ENCODE assay signal across 12 mouse cellular contexts in genomic region chr19:57367201-57367600, GRCm38 (mm10). TPM values are rescaled to one million over a fixed set of nuclear protein-coding genes. Genes with fewer than 3 reads are reported as not detected.
DNase-seq lines count a peak whose midpoint lies in the region; ATAC-seq and TF ChIP-seq lines count a peak whose summit lies in the region.
"Had no signal": no experiment of that assay in that cellular context is flagged by ENCODE, and none has a peak within 500 bp of the region (broad histone marks: within the 10 kb centered on the region; RNA-seq: fewer than 3 reads in every experiment).

No protein-coding gene starts in this region.

- ATAC-seq in heart, embryonic 14.5 days (ENCODE audit: insufficient number of reproducible peaks, insufficient read depth, low FRiP score, low read depth) = no peak
- ATAC-seq in liver, embryonic 13.5 days (ENCODE audit: low read depth) = no peak
- ATAC-seq in neutrophil, adult 5-6 weeks (ENCODE audit: extremely low read depth, insufficient number of reproducible peaks, low FRiP score, poor library complexity, severe bottlenecking) = peak; percentile 53
- ATAC-seq in midbrain, embryonic 15.5 days (replicated peaks) = no peak

- peaks cover 39% of the 10 kb centered on the region for H3K36me3 ChIP-seq in heart, embryonic 14.5 days (ENCODE audit: control insufficient read depth, insufficient read depth, low read length)
- H3K36me3 ChIP-seq in liver, embryonic 13.5 days = peaks cover 36% of the 10 kb centered on the region
- H3K36me3 ChIP-seq in midbrain, embryonic 15.5 days (replicated peaks) = peaks cover 18% of the 10 kb centered on the region; the same call in 1 of the 2 replicates

- no peak overlapping the region for H3K4me3 ChIP-seq in heart, embryonic 14.5 days (ENCODE audit: control insufficient read depth in 1 of 2, insufficient read depth in 1 of 2, low read depth in 1 of 2, low read length in 2 of 2)
- H3K4me3 ChIP-seq in bone marrow, adult 2 months (replicated peaks; ENCODE audit: control insufficient read depth, low read depth, low read length) = no peak overlapping the region
- no peak overlapping the region for H3K4me3 ChIP-seq in liver, embryonic 13.5 days (replicated peaks)
- no peak overlapping the region for H3K4me3 ChIP-seq in midbrain, embryonic 15.5 days
- H3K4me3 ChIP-seq: neural tube, embryonic 15.5 days had no signal

- H3K9ac ChIP-seq in heart, embryonic 14.5 days (ENCODE audit: low read length) = no peak overlapping the region
- no peak overlapping the region for H3K9ac ChIP-seq in liver, embryonic 13.5 days
- H3K9ac ChIP-seq in midbrain, embryonic 15.5 days = no peak overlapping the region
- H3K9ac ChIP-seq: neural tube, embryonic 15.5 days had no signal

- H3K27ac ChIP-seq in heart, embryonic 14.5 days (replicated peaks in 1 of 2; ENCODE audit: control insufficient read depth in 1 of 2, insufficient read depth in 1 of 2, low read depth in 2 of 2, low read length in 2 of 2) = peak overlapping the region; percentile 63 to 74
- peak overlapping the region; percentile 44; the same call in 1 of the 2 replicates for H3K27ac ChIP-seq in bone marrow, adult 2 months (ENCODE audit: control insufficient read depth, insufficient read depth, low read depth, low read length, poor library complexity)
- peak overlapping the region; percentile 40 for H3K27ac ChIP-seq in liver, embryonic 13.5 days
- H3K27ac ChIP-seq in midbrain, embryonic 15.5 days = no peak overlapping the region
- H3K27ac ChIP-seq: kidney, postnatal 0 days; neural tube, embryonic 15.5 days had no signal

- H3K4me1 ChIP-seq in heart, embryonic 14.5 days (ENCODE audit: control insufficient read depth in 2 of 2, insufficient read depth in 2 of 2, low read length in 2 of 2) = peaks cover 37 to 63% of the 10 kb centered on the region in 2 experiments
- H3K4me1 ChIP-seq in bone marrow, adult 2 months (ENCODE audit: control insufficient read depth, insufficient read depth, low read length) = peaks cover 13% of the 10 kb centered on the region
- H3K4me1 ChIP-seq in liver, embryonic 13.5 days (replicated peaks) = peaks cover 88% of the 10 kb centered on the region
- peaks cover 60% of the 10 kb centered on the region for H3K4me1 ChIP-seq in midbrain, embryonic 15.5 days

- TF ChIP-seq POLR2A in bone marrow, adult 2 months (IDR thresholded peaks at IDR 0.05; ENCODE audit: borderline replicate concordance, control insufficient read depth, low read depth, low read length) = no peak

- intact Hi-C loops in heart, postnatal 36 days (cut with DNase I) = no loop called here

- WGBS in heart, embryonic 14.5 days = 30% methylated on average over 4 of the region's 4 CpGs
- 45% methylated on average over 4 of the region's 4 CpGs for WGBS in bone marrow, adult 2 months
- WGBS in liver, embryonic 13.5 days (ENCODE audit: insufficient replicate concordance) = 63% methylated on average over 4 of the region's 4 CpGs
- 88% methylated on average over 4 of the region's 4 CpGs for WGBS in midbrain, embryonic 15.5 days

- peak overlapping the region; percentile 4; the same call in 1 of the 2 replicates for H3K4me2 ChIP-seq in heart, embryonic 14.5 days (ENCODE audit: low read length)
- no peak overlapping the region for H3K4me2 ChIP-seq in liver, embryonic 13.5 days
- H3K4me2 ChIP-seq in midbrain, embryonic 15.5 days = no peak overlapping the region
- H3K4me2 ChIP-seq: midbrain, embryonic 11.5 days; neural tube, embryonic 15.5 days had no signal

- no peak for TF ChIP-seq CTCF in bone marrow, adult 2 months (IDR thresholded peaks at IDR 0.05; ENCODE audit: control insufficient read depth, insufficient read depth, low read length)

- no peaks in the 10 kb centered on the region for H3K27me3 ChIP-seq in heart, embryonic 14.5 days (ENCODE audit: control insufficient read depth, insufficient read depth, low read length)
- H3K27me3 ChIP-seq in liver, embryonic 13.5 days = no peaks in the 10 kb centered on the region
- no peaks in the 10 kb centered on the region for H3K27me3 ChIP-seq in midbrain, embryonic 15.5 days (replicated peaks)
- H3K27me3 ChIP-seq: neural tube, embryonic 15.5 days had no signal

- DNase-seq in heart, postnatal 36 days = no peak
- DNase-seq in liver, embryonic 13.5 days = no peak
- no peak for DNase-seq in cerebellum, postnatal 36 days
- DNase-seq: gastrocnemius, postnatal 14 days had no signal

- no peaks in the 10 kb centered on the region for H3K9me3 ChIP-seq in heart, embryonic 14.5 days (ENCODE audit: control insufficient read depth, low read length)
- H3K9me3 ChIP-seq in liver, embryonic 13.5 days (replicated peaks) = no peaks in the 10 kb centered on the region
- H3K9me3 ChIP-seq in midbrain, embryonic 15.5 days = no peaks in the 10 kb centered on the region
- H3K9me3 ChIP-seq: neural tube, embryonic 15.5 days had no signal

RNA-seq across cellular contexts. Expression of gene Fam160b1, which starts 6.7 kb away (rescaled TPM):
- polyA plus RNA-seq in heart, embryonic 14.5 days (2014; fragmentation: Nextera tagmentation; extraction: Ambion mirVana) = 13.4 and 15.1 TPM in 2 replicates
- total RNA-seq in heart, postnatal 36 days (2021) = 10 to 100 TPM; 11.5 to 11.6 TPM
- polyA plus RNA-seq in bone marrow, adult 2 months (2011; ENCODE audit: insufficient read depth, insufficient read length, low replicate concordance, missing spikeins) = 5.0 and 14.4 TPM in 2 replicates
- polyA plus RNA-seq in liver, embryonic 13.5 days (2015; fragmentation: Nextera tagmentation; extraction: Ambion mirVana) = 5.3 and 5.6 TPM in 2 replicates
- total RNA-seq in neutrophil, adult 5-6 weeks (2017) = 36.7 and 39.7 TPM in 2 replicates
- polyA plus RNA-seq in midbrain, embryonic 15.5 days (2015; fragmentation: Nextera tagmentation; extraction: Ambion mirVana) = 12.9 and 14.1 TPM in 2 replicates

RNA-seq across cellular contexts. Expression of gene Ablim1, which starts 52.5 kb away (rescaled TPM):
- 46.9 and 53.8 TPM in 2 replicates for polyA plus RNA-seq in heart, embryonic 14.5 days (2014; fragmentation: Nextera tagmentation; extraction: Ambion mirVana)
- total RNA-seq in heart, postnatal 36 days (2021) = 100 to 1,000 TPM; 423 to 468 TPM
- polyA plus RNA-seq in bone marrow, adult 2 months (2011; ENCODE audit: insufficient read depth, insufficient read length, low replicate concordance, missing spikeins) = 10.7 and 15.5 TPM in 2 replicates
- 4.8 and 6.2 TPM in 2 replicates for polyA plus RNA-seq in liver, embryonic 13.5 days (2015; fragmentation: Nextera tagmentation; extraction: Ambion mirVana)
- 255 TPM in 2 replicates for total RNA-seq in neutrophil, adult 5-6 weeks (2017)
- 57.4 and 64.5 TPM in 2 replicates for polyA plus RNA-seq in midbrain, embryonic 15.5 days (2015; fragmentation: Nextera tagmentation; extraction: Ambion mirVana)
- total RNA-seq: MEL had no signal
